Mouse (Mus musculus) thymus, postnatal 10 days (tissue): Measurements from ENCODE around the gene Kcnc1.

Source experiments
- DNase-seq, 2 experiments: peaks; one replicate each; pipeline ENCODE4 v3.0.0; 2021; ENCODE audit warnings: low spot score in 2 of 2

Gene Kcnc1

DNA sequence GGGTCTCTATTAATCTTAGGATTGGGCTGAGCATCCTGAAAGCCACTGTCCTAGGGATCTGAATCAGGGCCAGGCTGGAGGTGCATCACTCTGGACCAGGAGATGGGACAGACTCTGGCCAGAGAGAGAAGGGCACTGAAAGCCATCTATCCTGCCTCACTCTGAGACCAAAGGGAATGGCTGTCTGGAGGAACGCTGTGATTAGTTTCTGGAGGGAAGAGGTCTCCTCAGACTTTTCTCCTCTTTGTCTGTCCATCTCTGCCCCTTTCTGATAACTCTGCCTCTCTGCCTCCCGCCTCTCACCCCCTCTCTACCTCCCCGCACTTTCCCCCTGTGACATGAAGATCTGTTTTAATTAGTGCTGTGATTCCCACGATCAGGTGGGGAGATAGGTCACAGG lies 1.4 kb upstream of the Kcnc1 start:
- no peak for DNase-seq

DNA sequence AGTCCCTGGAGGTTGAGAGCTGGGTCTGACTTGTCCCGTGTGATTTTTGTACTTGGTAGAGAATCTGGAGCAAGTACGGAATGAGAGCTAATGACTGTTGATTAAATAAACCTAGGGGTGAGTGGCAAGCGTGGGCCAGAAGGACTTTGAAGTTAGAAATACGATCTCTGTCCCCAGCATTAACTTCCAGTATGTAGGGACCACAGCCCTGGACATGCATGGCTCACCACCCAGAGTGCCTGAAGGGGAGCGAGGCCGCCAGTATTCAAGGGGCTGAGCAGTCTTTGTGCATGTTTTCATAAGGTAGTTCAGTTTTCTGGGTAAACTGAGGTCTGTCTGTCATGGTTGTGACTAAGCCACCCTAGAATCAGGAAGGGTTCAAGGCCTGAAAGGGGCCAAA lies 726 bp upstream of the Kcnc1 start:
- no peak for DNase-seq

DNA sequence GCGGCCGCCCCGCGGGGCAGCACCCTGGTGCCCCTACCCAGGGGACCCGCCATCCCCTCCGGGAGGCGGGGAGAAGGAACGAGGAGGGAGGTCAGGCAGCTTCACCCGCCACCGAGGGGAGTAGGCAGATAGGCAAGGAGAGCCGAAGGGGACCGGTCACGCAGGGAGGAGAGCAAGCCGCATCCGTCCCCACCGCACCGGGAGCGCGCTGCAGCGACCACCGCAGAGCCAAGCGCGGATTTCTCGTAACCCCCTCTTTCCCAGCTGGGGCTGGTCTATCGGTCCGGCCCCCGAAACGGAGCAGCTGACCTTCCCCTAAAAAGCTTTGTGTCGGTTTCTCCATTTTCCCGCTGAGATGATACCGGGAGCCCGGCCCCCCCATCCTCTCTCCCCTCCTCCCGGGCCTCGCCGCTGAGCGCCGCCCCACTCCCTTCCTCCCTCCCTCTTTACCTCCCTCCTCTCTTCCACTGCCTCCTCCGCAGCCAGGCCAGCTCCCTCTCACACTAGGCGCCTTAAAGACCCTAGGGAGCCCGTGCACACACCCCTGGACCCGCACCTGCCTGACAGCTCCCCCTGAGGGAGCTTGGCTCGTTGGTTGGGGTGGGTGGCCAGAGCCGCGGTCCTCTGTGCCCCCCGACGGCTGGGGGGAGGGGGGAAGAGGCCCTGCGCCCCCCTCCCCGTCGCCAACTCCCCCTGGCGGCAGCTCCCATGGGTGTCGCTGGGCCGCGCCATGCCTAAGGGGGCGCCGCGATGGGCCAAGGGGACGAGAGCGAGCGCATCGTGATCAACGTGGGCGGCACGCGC lies 833 bp downstream of the Kcnc1 start:
- DNase-seq, result peak in 1 of 2 experiments; percentile 35

DNA sequence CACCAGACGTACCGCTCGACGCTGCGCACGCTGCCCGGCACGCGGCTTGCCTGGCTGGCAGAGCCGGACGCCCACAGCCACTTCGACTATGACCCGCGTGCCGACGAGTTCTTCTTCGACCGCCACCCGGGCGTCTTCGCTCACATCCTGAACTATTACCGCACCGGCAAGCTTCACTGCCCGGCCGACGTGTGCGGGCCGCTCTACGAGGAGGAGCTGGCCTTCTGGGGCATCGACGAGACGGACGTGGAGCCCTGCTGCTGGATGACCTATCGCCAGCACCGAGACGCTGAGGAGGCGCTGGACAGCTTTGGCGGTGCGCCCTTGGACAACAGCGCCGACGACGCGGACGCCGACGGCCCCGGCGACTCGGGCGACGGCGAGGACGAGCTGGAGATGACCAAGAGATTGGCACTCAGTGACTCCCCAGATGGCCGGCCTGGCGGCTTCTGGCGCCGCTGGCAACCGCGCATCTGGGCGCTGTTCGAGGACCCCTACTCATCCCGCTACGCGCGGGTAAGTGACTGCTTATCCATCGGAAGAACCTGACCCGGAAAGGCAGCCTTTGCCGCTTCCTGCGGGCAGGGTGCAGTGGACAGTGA lies 1.5 kb downstream of the Kcnc1 start:
- no peak for DNase-seq

DNA sequence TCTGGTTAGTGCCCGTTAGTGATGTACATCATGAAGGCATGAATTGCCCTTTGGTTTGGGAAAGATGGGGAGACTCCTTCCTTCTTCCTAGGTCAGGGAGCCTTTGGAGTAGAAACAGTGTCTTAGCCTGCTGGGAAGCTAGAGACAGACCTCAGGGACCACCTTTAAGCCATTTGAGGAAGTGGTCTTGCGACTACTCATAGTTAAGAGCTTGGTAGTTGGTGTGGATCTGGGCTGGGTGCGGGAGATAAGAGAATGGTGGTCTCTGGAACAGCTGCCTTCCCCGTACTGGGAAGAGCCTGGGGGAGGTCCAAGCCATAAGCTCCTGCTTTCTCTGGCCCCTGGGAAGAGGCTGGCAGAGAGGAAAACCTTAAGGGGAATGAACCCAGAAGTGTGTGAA lies 2.3 kb downstream of the Kcnc1 start:
- no peak for DNase-seq

DNA sequence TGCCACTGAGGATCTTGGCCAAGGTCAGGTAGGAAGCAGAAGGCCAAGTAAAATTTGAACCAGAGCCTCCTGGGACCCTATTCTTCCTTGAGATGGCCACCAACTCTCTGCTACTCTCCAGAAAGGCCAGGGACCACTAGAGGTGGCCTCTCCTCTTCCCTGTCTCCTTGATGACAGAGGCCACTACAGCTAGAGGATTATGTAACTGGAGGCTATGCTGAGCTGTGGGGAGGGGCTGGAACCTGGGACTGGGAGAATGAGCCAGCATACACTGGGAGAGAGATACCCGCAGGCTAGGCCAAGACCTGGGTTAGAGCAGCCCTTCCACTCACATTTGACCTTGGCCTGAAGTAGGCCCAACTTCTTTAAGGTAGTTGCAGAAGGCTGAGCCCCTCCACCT lies 3.4 kb downstream of the Kcnc1 start:
- DNase-seq, result no peak

DNA sequence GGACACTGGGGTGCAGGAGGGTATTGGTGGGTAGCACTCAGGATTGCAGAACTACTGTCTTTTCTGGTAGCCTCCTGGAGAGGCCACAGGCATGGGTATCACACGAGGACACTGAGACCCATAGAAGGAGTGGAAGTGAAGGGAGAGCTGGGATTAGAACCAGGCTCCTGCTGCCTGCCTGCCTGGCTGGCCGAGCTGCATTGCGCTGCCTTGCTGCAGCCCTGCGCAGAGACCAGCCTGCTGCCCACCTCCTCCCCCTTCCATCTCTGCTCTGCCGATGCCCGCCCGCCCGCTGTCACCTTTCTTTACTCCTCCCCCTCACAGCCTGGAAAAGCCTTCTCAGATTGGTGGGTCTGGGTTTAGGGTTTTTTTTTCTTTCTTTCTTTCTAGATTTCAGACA lies 4.0 kb downstream of the Kcnc1 start:
- DNase-seq, result no peak

DNA sequence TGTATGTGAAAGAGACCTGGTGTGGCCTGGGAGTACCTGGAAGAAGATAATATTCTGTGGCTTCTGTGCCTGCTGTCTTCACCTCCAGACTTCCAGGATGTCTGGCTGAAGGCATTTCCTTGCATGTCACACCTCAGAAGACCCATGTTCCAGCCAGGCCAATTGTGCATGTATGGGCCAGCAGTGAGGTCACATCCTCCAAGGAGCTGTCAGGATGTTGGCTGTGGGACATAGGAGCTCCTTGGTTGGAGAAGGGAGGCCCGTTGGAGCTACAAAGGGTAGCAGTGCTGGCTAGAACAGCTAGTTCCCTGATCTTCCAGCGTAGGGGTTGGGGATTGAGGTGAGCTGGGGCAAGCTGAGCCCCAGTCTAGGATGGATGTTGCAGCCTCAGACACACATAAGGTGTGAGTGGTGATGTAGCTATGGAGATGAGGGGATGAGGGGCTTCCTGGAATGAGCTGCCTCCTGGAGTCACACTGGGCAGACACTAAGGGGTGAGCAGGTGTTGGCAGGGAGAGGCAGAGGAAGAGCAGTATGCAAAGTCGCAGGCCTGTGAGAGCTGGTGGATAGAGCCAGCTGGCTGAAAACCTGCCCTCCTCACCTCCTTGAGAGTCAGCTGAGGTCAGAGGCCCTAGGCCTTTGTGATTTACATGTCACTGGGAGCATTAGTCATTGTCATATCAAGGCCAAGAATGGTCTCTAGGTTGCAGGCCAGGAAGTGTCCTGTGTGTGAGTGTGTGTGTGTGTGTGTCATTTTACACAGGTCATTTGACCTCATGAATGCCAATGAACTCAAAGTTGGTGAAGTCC lies 5.3 kb downstream of the Kcnc1 start:
- no peak for DNase-seq

DNA sequence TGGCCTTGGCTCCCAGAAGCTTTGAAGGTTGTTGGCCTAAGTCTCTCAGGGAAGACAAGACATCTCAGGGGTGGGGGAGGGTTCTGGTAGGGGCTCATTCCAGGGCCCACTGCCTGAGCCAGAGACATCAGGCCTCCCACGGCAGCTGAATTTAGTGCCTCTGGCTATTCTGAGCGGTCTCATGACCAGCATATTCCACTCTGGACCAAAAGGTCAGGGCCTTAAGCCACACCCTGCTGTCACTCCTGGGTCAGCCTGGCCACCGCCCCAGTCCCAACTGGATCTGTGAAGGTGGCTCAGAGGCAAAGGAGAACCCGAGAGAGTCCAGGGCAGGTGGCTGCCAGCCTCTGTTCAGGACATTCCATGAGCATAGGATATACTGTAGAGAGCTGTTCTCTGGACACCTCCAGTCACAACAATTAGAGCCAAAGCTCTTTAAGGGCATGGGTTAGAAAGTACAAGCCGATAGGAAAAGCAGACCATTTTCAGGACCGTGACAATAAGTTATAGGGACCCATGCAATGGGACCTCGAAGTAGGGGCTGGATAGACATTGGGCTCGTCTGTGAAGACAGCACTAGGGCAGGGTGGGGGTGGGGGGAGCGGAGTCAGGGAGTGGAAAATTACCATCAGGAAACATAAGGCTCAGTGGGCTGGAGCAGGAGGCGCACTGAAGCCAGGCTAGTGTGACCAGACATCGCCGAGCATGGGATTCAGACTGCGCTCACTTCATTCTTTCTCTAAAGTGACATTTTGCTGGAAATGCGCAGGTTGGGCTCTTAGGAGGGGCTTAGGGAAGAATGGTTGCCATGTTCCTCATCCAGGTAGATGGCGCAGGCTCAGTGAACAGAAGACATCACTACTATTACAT lies 7.6 kb downstream of the Kcnc1 start:
- no peak for DNase-seq

DNA sequence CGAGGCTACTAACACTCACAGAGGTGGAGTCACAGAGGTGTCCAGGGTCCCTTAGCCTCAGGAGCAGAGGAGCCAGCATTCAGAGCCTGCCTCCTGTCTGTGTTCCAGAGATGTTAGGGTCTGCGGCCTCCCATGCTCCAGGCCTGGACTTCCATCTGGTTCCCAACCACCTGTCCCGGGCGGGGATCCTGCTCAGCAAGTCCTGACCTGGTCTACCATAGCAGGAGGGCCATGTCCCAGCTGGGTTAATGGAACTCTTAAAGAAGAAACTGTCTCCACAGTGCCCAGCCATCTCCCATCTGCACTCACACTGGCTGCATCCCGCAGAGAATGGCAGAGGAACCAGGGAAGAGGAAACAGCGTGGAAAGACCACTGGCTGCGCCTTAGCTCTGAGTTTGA lies 8.5 kb downstream of the Kcnc1 start:
- DNase-seq, result no peak

DNA sequence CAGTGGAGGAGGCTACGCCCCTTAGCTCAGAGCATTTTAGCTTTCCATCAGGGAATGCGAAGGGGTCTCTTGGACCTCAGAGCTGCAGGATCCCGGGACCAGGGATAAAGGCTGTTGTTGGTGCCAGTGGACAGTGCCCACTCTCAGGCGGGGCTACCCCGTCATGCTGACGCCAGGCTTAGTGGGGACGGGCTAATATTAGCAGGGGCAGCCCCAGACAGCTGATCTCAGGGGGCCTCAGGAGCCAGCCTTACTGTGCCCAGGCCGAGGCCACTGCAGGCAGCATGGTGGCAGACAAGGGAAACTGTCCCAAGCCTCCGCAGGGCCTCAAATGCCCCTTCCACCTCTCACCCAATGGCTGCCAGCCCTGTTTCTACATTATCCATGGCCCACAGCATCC lies 12.3 kb downstream of the Kcnc1 start:
- DNase-seq, result no peak

DNA sequence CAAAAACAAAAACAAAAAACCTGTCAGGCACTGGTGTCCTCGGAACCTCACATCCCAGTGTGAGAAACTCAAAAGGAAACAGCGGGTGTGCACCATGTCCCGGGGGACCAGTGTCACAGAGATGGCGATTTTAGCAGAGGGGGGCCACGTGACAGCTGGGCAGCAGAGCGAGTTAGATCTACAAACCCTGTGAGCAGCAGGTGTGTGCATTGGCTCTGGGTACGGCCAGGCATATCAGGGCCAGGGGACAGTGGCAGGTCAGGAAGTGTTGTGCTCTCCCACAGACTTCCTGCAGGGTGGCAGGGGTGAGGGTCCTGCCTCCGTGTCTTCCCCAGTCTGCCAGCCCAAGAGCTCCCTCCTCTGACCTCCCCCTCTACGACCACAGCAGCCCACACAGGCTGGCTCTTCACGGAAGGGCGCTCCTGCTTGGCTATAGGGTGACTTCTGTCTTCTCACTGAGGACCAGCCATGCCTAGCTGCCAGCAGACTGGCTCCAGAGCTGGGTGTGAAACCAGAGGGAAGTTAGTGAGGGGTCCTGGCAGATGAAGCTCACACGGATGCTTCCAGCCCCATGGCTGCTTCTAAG lies 13.0 kb downstream of the Kcnc1 start:
- no peak for DNase-seq

DNA sequence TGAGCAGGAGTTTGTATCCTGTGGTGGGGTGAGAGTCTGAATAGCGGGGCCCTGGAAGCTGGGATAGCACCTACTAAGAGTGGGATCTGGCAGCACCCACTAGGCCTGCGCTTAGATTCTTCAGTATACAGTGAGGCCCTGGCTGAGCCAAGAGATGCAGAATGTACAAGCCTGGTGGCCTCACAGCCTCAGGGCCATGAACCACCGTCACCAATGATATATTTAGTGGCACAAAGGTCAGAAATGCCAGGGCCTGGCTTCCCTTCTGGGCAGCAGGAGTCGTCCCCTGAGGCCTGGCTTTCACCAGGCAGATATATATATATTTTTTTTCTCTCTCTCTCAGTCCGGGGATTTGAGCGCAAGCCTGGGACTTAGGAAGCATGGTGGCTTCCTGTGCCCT lies 14.4 kb downstream of the Kcnc1 start:
- no peak for DNase-seq

DNA sequence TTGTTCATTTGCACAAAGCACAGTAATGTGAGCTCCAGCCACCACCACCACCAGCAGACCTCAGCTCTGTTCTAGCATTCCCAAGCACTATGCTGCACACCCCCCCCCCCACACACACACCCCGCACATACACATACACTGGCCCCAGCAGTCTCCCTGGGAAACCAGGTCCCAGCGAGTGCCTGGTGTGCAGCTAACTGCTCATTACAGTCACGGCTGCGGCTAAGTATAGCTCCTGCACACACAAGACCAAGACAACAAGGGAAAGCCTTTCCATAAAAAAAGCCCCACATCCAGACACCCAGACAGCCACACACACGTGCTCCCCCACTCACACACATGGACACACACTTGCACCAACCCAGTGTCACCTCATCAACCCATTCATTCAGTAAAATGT lies 16.5 kb downstream of the Kcnc1 start:
- DNase-seq, result no peak

DNA sequence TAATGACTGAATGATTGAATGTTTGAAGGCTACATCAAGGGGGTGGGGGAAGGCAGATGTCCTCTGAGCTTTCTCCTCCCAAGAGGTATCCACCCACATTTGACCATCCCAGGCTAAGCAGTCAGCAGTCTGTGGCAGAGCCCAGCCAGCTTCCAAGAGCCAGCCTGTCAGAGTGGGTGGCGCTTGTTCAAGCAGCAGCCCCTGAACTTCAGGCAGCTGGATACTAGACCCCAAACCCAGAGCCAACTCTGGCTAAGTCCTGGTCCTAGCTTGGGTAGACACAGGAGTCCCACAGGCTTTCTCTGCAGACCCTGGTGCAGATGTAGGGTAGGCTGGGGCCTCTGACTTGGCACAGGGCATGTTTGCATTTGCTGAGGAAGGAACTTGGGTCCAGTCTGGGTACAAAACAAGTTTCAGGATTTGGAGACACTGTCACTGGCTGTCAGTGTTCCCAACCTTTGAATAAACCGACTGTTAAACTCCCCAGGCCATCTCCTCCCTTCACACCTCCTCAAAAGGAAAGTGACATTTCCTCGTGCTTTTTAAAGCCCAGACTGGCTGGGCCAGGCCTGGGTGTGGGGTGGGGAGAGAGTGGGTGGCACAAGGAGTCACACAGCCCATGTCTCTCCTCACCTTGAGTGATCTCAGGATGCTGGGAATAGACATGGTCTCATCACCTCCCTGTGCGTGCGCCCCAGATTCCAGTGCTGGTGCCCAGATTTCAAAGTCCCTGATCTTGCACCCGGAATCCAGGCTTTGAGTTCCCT lies 17.8 kb downstream of the Kcnc1 start:
- DNase-seq, result no peak

DNA sequence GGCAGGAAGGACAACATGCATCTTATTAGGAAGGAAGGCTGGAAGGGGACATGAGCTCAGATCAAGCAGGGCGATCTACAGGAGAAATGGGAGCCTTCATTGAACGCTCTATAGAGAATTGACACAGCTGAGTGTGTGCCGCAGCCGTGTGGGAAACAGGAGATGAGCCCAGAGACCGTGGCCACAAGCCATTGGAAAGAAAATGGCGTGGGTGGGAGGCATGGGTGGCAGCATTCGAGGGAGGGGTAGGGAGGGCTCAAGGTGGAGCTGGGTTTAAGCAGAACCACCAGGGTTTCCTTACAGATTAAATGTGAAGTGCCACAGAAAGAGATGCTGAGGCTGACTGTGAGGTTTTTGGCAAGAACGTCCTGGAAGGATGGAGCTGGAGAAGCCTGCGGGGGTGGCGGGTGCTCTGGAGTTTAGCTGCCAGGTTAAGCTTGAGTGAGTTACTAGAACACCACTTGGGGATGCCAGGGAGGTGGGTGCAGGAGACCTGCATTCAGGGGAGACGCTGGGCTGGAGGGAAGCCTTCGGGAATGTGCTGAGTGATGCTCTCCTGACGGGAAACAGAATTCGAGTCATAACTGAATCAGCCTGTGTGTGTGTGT lies 19.6 kb downstream of the Kcnc1 start:
- no peak for DNase-seq

DNA sequence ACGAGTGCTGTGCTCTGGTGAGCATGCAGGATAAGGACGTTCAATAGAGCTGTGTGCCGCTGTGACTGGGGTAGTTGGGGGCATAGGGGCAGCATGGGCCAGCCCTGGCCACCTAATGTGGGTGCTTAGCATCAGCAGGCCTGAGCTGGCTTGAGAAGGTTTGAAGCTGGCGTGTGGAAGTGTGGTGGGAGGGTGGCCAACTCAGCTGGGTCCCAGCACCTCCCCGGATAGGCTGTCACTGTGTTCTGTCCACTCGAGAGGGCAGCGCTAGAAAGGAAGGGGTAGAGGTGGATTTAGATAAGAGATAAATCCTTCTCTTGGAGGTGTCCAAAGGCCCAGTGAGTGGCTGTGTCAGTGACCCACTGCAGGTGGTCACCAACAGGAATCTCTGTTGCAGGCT lies 21.2 kb downstream of the Kcnc1 start:
- DNase-seq, result no peak

DNA sequence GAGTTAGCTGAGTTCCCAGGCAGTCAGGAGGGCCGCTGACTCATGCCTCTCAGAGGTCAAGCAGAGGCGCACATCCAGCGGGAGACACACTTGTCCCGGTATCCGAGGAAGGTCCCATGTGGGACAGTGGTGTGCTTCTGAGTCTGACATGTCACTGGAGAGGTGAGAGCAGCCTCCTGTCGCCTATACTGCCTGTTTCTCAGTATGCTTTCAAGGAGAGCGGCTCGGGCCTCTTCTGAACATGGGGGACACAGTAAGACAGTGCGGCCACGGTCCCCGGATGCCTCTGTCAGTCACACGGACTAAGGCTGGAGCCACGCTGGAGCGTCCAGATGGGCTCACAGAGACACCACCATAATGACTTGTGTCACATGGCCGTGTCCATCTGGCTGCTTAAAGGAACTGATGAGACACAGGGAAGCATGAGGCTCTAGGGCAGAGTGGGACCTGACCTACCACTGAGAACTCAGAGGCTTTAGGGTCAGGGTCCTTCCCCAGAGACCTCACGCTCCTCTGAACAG lies 21.9 kb downstream of the Kcnc1 start:
- DNase-seq, result no peak

DNA sequence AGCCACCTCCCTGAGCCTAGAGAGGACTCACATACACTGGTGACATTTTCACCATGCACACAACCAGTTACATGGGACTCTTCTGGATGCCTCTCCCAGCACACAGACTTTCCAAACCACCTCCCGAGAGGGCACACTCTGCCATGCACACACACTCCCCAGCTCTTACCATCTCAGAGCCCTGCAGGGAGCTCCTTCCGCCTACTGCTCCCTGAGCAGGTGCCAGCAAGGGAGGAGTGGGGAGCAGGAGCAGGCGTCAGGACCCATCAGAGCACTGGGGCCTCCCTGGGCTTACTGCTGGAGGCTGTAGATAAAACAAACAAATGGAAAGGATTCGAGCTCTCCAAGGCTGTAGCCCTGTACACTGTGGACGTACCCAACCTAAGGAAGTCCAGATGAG lies 25.2 kb downstream of the Kcnc1 start:
- no peak for DNase-seq
